Mouse (Mus musculus): ENCODE data around the gene Tmeff2.

Gene Tmeff2

GRCm38 (mm10) chr1:51216292-51217050 lies 316.0 kb downstream of the Tmeff2 start:
- DNase-seq (ENCODE audit: low read depth) = no peak

GRCm38 (mm10) chr1:51217227-51217626 lies 316.8 kb downstream of the Tmeff2 start:
- DNase-seq (ENCODE audit: low read depth) = no peak

- no peak for DNase-seq (ENCODE audit: low read depth)
Observed at GRCm38 (mm10) chr1:51225156-51225555, 324.7 kb downstream of the Tmeff2 start.
